Mouse (Mus musculus): ENCODE results near the gene Abhd6. TPM values are rescaled to one million over a fixed set of nuclear protein-coding genes. Genes with fewer than 3 reads are reported as not detected.

Gene Abhd6
- total RNA-seq, 4 experiments from 2014 or later, result 59.0 to 78.0 (median 67.0) TPM

GRCm38 (mm10) chr14:8059938-8060337, 57.2 kb downstream of the Abhd6 start:
- no peak for DNase-seq (ENCODE audit: low spot score in 2 of 2)

GRCm38 (mm10) chr14:8062076-8062475, 59.4 kb downstream of the Abhd6 start:
- DNase-seq (ENCODE audit: low spot score in 2 of 2), result no peak

GRCm38 (mm10) chr14:8062537-8063301, 60.0 kb downstream of the Abhd6 start:
- peak; percentile 58 to 62 for DNase-seq (ENCODE audit: low spot score in 2 of 2)

GRCm38 (mm10) chr14:8063835-8064785, 61.4 kb downstream of the Abhd6 start:
- DNase-seq (ENCODE audit: low spot score in 2 of 2), result no peak

- peak; percentile 93 to 97 for DNase-seq (ENCODE audit: low spot score in 2 of 2)
Measured at GRCm38 (mm10) chr14:8080165-8080679, 77.5 kb downstream of the Abhd6 start, which contains the start of gene Rpp14. Gene Rpp14 (plus strand): TSS chr14:8080367.

GRCm38 (mm10) chr14:8080718-8081117, 78.0 kb downstream of the Abhd6 start:
- no peak for DNase-seq (ENCODE audit: low spot score in 2 of 2)

- no peak for DNase-seq (ENCODE audit: low spot score in 2 of 2)
Measured at GRCm38 (mm10) chr14:8082949-8083348, 80.2 kb downstream of the Abhd6 start.

- no peak for DNase-seq (ENCODE audit: low spot score in 2 of 2)
Measured at GRCm38 (mm10) chr14:8089016-8089415, 86.3 kb downstream of the Abhd6 start.

- no peak for DNase-seq (ENCODE audit: low spot score in 2 of 2)
Measured at GRCm38 (mm10) chr14:8092573-8092972, 89.9 kb downstream of the Abhd6 start.

- DNase-seq (ENCODE audit: low spot score in 2 of 2), result no peak
Measured at GRCm38 (mm10) chr14:8093427-8093826, 90.7 kb downstream of the Abhd6 start.

GRCm38 (mm10) chr14:8094931-8095561, 92.3 kb downstream of the Abhd6 start:
- no peak for DNase-seq (ENCODE audit: low spot score in 2 of 2)

- DNase-seq (ENCODE audit: low spot score in 2 of 2), result no peak
Measured at GRCm38 (mm10) chr14:8095562-8095950, 92.9 kb downstream of the Abhd6 start.

- DNase-seq (ENCODE audit: low spot score in 2 of 2), result peak; percentile 84 to 88
Measured at GRCm38 (mm10) chr14:8097978-8098686, 95.4 kb downstream of the Abhd6 start, which contains the start of gene Pxk. Gene Pxk (plus strand): TSS chr14:8098211.

GRCm38 (mm10) chr14:8098687-8098995, 95.9 kb downstream of the Abhd6 start:
- DNase-seq (ENCODE audit: low spot score in 2 of 2), result no peak

GRCm38 (mm10) chr14:8099561-8100021, 96.9 kb downstream of the Abhd6 start:
- peak in 1 of 2 experiments; percentile 36 for DNase-seq (ENCODE audit: low spot score in 2 of 2)

GRCm38 (mm10) chr14:8101886-8102285, 99.2 kb downstream of the Abhd6 start:
- no peak for DNase-seq (ENCODE audit: low spot score in 2 of 2)

- DNase-seq (ENCODE audit: low spot score in 2 of 2), result no peak
Measured at GRCm38 (mm10) chr14:8102676-8103075, 100.0 kb downstream of the Abhd6 start.
